Mouse (Mus musculus) adrenal gland (tissue): ENCODE measurements at regions not wholly inside any gene's neighbourhood (a gene's known extent, or its start where the extent isn't known, plus 50 kb on each side); places are given as distances from the start of the nearest gene placed in this dataset.

Experiments
- intact Hi-C: fragments of 180-260 bp; cut with DNase I; formaldehyde crosslinking; loops from one replicate; pipeline ENCODE4 v1.15.1; 2025

- intact Hi-C loops = no loop called here
These were observed 73.0 kb upstream of the Tspan2 start for GRCm38 (mm10) chr3:102661296-102661695.

GRCm38 (mm10) chr3:102663711-102664110, 70.6 kb upstream of the Tspan2 start:
- intact Hi-C loops = no loop called here

- intact Hi-C loops = no loop called here
These were observed 69.6 kb upstream of the Tspan2 start for GRCm38 (mm10) chr3:102664665-102665190.

- intact Hi-C loops = no loop called here
These were observed 66.5 kb upstream of the Tspan2 start for GRCm38 (mm10) chr3:102667796-102668195.

- intact Hi-C loops = no loop called here
These were observed 65.8 kb upstream of the Tspan2 start for GRCm38 (mm10) chr3:102668556-102668955.

- intact Hi-C loops = no loop called here
These were observed 64.4 kb upstream of the Tspan2 start for GRCm38 (mm10) chr3:102669951-102670350.

GRCm38 (mm10) chr3:102670557-102670956, 63.8 kb upstream of the Tspan2 start:
- intact Hi-C loops = no loop called here

- intact Hi-C loops = no loop called here
These were observed 63.4 kb upstream of the Tspan2 start for GRCm38 (mm10) chr3:102670972-102671371.

GRCm38 (mm10) chr3:102673506-102673905, 60.8 kb upstream of the Tspan2 start:
- intact Hi-C loops = no loop called here

- intact Hi-C loops = no loop called here
These were observed 60.3 kb upstream of the Tspan2 start for GRCm38 (mm10) chr3:102674068-102674467.

GRCm38 (mm10) chr3:102676946-102677534, 57.3 kb upstream of the Tspan2 start:
- intact Hi-C loops = loop anchor here (5.0 kb wide), 1 partner anchor 1890 kb away; no protein-coding TSS in a partner anchor

- intact Hi-C loops = loop anchor here (5.0 kb wide), 1 partner anchor 1891 kb away; no protein-coding TSS in a partner anchor
These were observed 55.8 kb upstream of the Tspan2 start for GRCm38 (mm10) chr3:102678516-102678915.

- intact Hi-C loops = loop anchor here (10.0 kb wide), 1 partner anchor 218 kb away; the partner anchor contains the start of gene Ngf
These were observed 51.9 kb upstream of the Tspan2 start for GRCm38 (mm10) chr3:102682424-102682823.

- intact Hi-C loops = loop anchor here (10.0 kb wide), 1 partner anchor 219 kb away; the partner anchor contains the start of gene Ngf
These were observed 50.8 kb upstream of the Tspan2 start for GRCm38 (mm10) chr3:102683541-102683940.
